Mouse (Mus musculus): ENCODE data around the gene Rnd2. TPM values are rescaled to one million over a fixed set of nuclear protein-coding genes. Genes with fewer than 3 reads are reported as not detected.
"Not testable (repeated sequence)": the region's sequence is repeated elsewhere in the genome, so short reads cannot be mapped to it uniquely, and the experiment has no call there.

The Rnd2 gene
- polyA plus RNA-seq, 1 experiment from 2014 or later, result 68.3 TPM

GRCm38 (mm10) chr11:101448899-101449298, 15.9 kb upstream of the Rnd2 start:
- H3K4me2 ChIP-seq, result no peak overlapping the region
- no peak overlapping the region for H3K9ac ChIP-seq
- no peaks in the 10 kb centered on the region for H3K9me3 ChIP-seq
- peaks cover 4% of the 10 kb centered on the region for H3K4me1 ChIP-seq
- ATAC-seq (replicated peaks), result no peak
- H3K27ac ChIP-seq, result no peak overlapping the region
- WGBS, result 83% methylated on average over 4 of the region's 4 CpGs
- H3K4me3 ChIP-seq, result no peak overlapping the region
- H3K27me3 ChIP-seq (replicated peaks), result no peaks in the 10 kb centered on the region
- H3K36me3 ChIP-seq (replicated peaks), result peaks cover 16% of the 10 kb centered on the region

GRCm38 (mm10) chr11:101449596-101449995, 15.2 kb upstream of the Rnd2 start:
- not testable (repeated sequence) for H3K9me3 ChIP-seq; H3K4me2 ChIP-seq; H3K4me3 ChIP-seq; H3K4me1 ChIP-seq; ATAC-seq (replicated peaks); H3K27me3 ChIP-seq (replicated peaks); H3K9ac ChIP-seq; H3K27ac ChIP-seq; H3K36me3 ChIP-seq (replicated peaks)
- 90% methylated on average over 4 of the region's 4 CpGs for WGBS

- H3K27me3 ChIP-seq (replicated peaks), result no peaks in the 10 kb centered on the region
- H3K36me3 ChIP-seq (replicated peaks), result peaks cover 4% of the 10 kb centered on the region; the same call in 1 of the 2 replicates
- no peak for ATAC-seq (replicated peaks)
- H3K4me2 ChIP-seq, result no peak overlapping the region
- H3K4me1 ChIP-seq, result no peaks in the 10 kb centered on the region
- H3K9ac ChIP-seq, result no peak overlapping the region
- H3K4me3 ChIP-seq, result no peak overlapping the region
- H3K27ac ChIP-seq, result no peak overlapping the region
- no peaks in the 10 kb centered on the region for H3K9me3 ChIP-seq
- 84% methylated on average over 3 of the region's 3 CpGs for WGBS
Observed at GRCm38 (mm10) chr11:101450394-101450793, 14.4 kb upstream of the Rnd2 start.

GRCm38 (mm10) chr11:101451536-101451935, 13.3 kb upstream of the Rnd2 start:
- H3K4me3 ChIP-seq, result no peak overlapping the region
- H3K9me3 ChIP-seq, result no peaks in the 10 kb centered on the region
- no peaks in the 10 kb centered on the region for H3K4me1 ChIP-seq
- no peaks in the 10 kb centered on the region for H3K27me3 ChIP-seq (replicated peaks)
- H3K36me3 ChIP-seq (replicated peaks), result no peaks in the 10 kb centered on the region
- H3K27ac ChIP-seq, result no peak overlapping the region
- WGBS, result 93% methylated on average over 10 of the region's 10 CpGs
- H3K9ac ChIP-seq, result no peak overlapping the region
- H3K4me2 ChIP-seq, result no peak overlapping the region
- no peak for ATAC-seq (replicated peaks)

- Histone ChIP-seq H3K4me3 (no peak overlapping the region), H3K27me3 (replicated peaks) (no peaks in the 10 kb centered on the region), H3K4me2 (no peak overlapping the region), H3K9me3 (no peaks in the 10 kb centered on the region), H3K27ac (no peak overlapping the region), H3K9ac (no peak overlapping the region), H3K4me1 (no peaks in the 10 kb centered on the region), H3K36me3 (replicated peaks) (0 out of 2 replicates have a peak, but pooled peaks cover 6% of the 10 kb centered on the region)
- ATAC-seq (replicated peaks), result no peak
- WGBS, result 77% methylated on average over 10 of the region's 10 CpGs
Observed at GRCm38 (mm10) chr11:101452093-101452774, 12.6 kb upstream of the Rnd2 start.

GRCm38 (mm10) chr11:101454702-101455101, 10.1 kb upstream of the Rnd2 start:
- Histone ChIP-seq H3K27ac (no peak overlapping the region), H3K27me3 (replicated peaks) (no peaks in the 10 kb centered on the region), H3K4me2 (no peak overlapping the region), H3K9ac (no peak overlapping the region), H3K9me3 (no peaks in the 10 kb centered on the region), H3K4me3 (no peak overlapping the region), H3K36me3 (replicated peaks) (peaks cover 19% of the 10 kb centered on the region), H3K4me1 (no peaks in the 10 kb centered on the region)
- ATAC-seq (replicated peaks), result no peak
- 28% methylated on average over 6 of the region's 6 CpGs for WGBS

- Histone ChIP-seq H3K9ac (no peak overlapping the region), H3K4me3 (no peak overlapping the region), H3K27ac (no peak overlapping the region), H3K27me3 (replicated peaks) (no peaks in the 10 kb centered on the region), H3K9me3 (no peaks in the 10 kb centered on the region), H3K4me2 (no peak overlapping the region), H3K36me3 (replicated peaks) (peaks cover 26% of the 10 kb centered on the region), H3K4me1 (no peaks in the 10 kb centered on the region)
- no peak for ATAC-seq (replicated peaks)
- WGBS, result 90% methylated on average over 7 of the region's 7 CpGs
Observed at GRCm38 (mm10) chr11:101455627-101456026, 9.2 kb upstream of the Rnd2 start.

- Histone ChIP-seq H3K27ac (no peak overlapping the region), H3K4me2 (no peak overlapping the region), H3K27me3 (replicated peaks) (no peaks in the 10 kb centered on the region), H3K4me3 (no peak overlapping the region), H3K4me1 (peaks cover 12% of the 10 kb centered on the region), H3K36me3 (replicated peaks) (peaks cover 42% of the 10 kb centered on the region), H3K9ac (no peak overlapping the region), H3K9me3 (no peaks in the 10 kb centered on the region)
- 87% methylated on average over 9 of the region's 9 CpGs for WGBS
- no peak for ATAC-seq (replicated peaks)
Observed at GRCm38 (mm10) chr11:101457631-101458030, 7.2 kb upstream of the Rnd2 start.

- H3K4me3 ChIP-seq, result no peak overlapping the region
- no peak overlapping the region for H3K4me2 ChIP-seq
- H3K36me3 ChIP-seq (replicated peaks), result peaks cover 42% of the 10 kb centered on the region
- H3K4me1 ChIP-seq, result peaks cover 18% of the 10 kb centered on the region
- no peak overlapping the region for H3K27ac ChIP-seq
- ATAC-seq (replicated peaks), result no peak
- H3K9me3 ChIP-seq, result no peaks in the 10 kb centered on the region
- no peaks in the 10 kb centered on the region for H3K27me3 ChIP-seq (replicated peaks)
- no peak overlapping the region for H3K9ac ChIP-seq
- WGBS, result 82% methylated on average over 12 of the region's 12 CpGs
Observed at GRCm38 (mm10) chr11:101458217-101458616, 6.6 kb upstream of the Rnd2 start.

- H3K4me2 ChIP-seq, result no peak overlapping the region
- H3K27ac ChIP-seq, result no peak overlapping the region
- 48% methylated on average over 6 of the region's 6 CpGs for WGBS
- H3K9ac ChIP-seq, result no peak overlapping the region
- H3K4me1 ChIP-seq, result peaks cover 33% of the 10 kb centered on the region
- no peaks in the 10 kb centered on the region for H3K27me3 ChIP-seq (replicated peaks)
- H3K4me3 ChIP-seq, result no peak overlapping the region
- ATAC-seq (replicated peaks), result no peak
- peaks cover 42% of the 10 kb centered on the region for H3K36me3 ChIP-seq (replicated peaks)
- H3K9me3 ChIP-seq, result no peaks in the 10 kb centered on the region
Observed at GRCm38 (mm10) chr11:101459716-101460115, 5.1 kb upstream of the Rnd2 start.

GRCm38 (mm10) chr11:101460321-101460720, 4.5 kb upstream of the Rnd2 start:
- Histone ChIP-seq H3K9me3 (no peaks in the 10 kb centered on the region), H3K4me2 (no peak overlapping the region), H3K4me1 (peaks cover 34% of the 10 kb centered on the region), H3K9ac (no peak overlapping the region), H3K36me3 (replicated peaks) (peaks cover 42% of the 10 kb centered on the region), H3K27me3 (replicated peaks) (no peaks in the 10 kb centered on the region), H3K4me3 (no peak overlapping the region), H3K27ac (no peak overlapping the region)
- 89% methylated on average over 15 of the region's 15 CpGs for WGBS
- no peak for ATAC-seq (replicated peaks)

GRCm38 (mm10) chr11:101462141-101462540, 2.7 kb upstream of the Rnd2 start:
- H3K27ac ChIP-seq, result peak overlapping the region; percentile 90
- 53% methylated on average over 14 of the region's 14 CpGs for WGBS
- H3K4me2 ChIP-seq, result peak overlapping the region; percentile 86
- H3K36me3 ChIP-seq (replicated peaks), result peaks cover 37% of the 10 kb centered on the region
- no peak for ATAC-seq (replicated peaks)
- 0 out of 2 replicates have a peak overlapping the region, but pooled peaks have one; percentile 69 for H3K4me3 ChIP-seq
- H3K9me3 ChIP-seq, result no peaks in the 10 kb centered on the region
- peaks cover 45% of the 10 kb centered on the region for H3K4me1 ChIP-seq
- no peak overlapping the region for H3K9ac ChIP-seq
- H3K27me3 ChIP-seq (replicated peaks), result no peaks in the 10 kb centered on the region
